Mouse (Mus musculus) MEL (cell line): ENCODE data around the gene Vgll4. TPM values are rescaled to one million over a fixed set of nuclear protein-coding genes. Genes with fewer than 3 reads are reported as not detected.

Experiments
- DNase-seq: peaks from one replicate; pipeline ENCODE4 v3.0.0; 2011; ENCODE audit warnings: low read depth, low spot score
- H3K27ac ChIP-seq: 2 replicates; pipeline ENCODE4 v1.5.1; 2012; ENCODE audit warnings: low read depth, mild to moderate bottlenecking, control low read depth, low read length, moderate library complexity; ENCODE audit not compliant: control insufficient read depth
- H3K27me3 ChIP-seq, 2 experiments: fragments of 150-350 bp in 1 of 2; sonication (generic) in 1 of 2; 2 replicates each; pipeline ENCODE4 v1.6.1; 2012; ENCODE audit warnings: low read length in 2 of 2, mild to moderate bottlenecking in 2 of 2, improper control_type of control experiment in 1 of 2, moderate library complexity in 1 of 2; ENCODE audit not compliant: insufficient read depth in 2 of 2, control insufficient read depth in 1 of 2
- H3K36me3 ChIP-seq, 2 experiments: 2 replicates each; pipeline ENCODE4 v1.6.1; 2012 to 2014; ENCODE audit warnings: low read length in 2 of 2, improper control_type of control experiment in 1 of 2, inconsistent platforms in 1 of 2, mild to moderate bottlenecking in 1 of 2; ENCODE audit not compliant: insufficient read depth in 2 of 2, control insufficient read depth in 1 of 2
- H3K4me1 ChIP-seq, 2 experiments: fragments of 150-350 bp in 1 of 2; sonication (generic) in 1 of 2; 2 replicates each; pipeline ENCODE4 v1.6.1; 2012; ENCODE audit warnings: low read length in 2 of 2, improper control_type of control experiment in 1 of 2, mild to moderate bottlenecking in 1 of 2; ENCODE audit not compliant: insufficient read depth in 2 of 2, control insufficient read depth in 1 of 2
- H3K4me3 ChIP-seq, 2 experiments: fragments of 150-350 bp in 1 of 2; sonication (generic) in 1 of 2; 2 replicates each; pipeline ENCODE4 v1.5.1; 2012; ENCODE audit warnings: low read depth in 2 of 2, low read length in 2 of 2, mild to moderate bottlenecking in 2 of 2, moderate library complexity in 2 of 2, control low read depth in 1 of 2, improper control_type of control experiment in 1 of 2; ENCODE audit not compliant: control insufficient read depth in 1 of 2, insufficient read depth in 1 of 2
- H3K79me2 ChIP-seq: 2 replicates; pipeline ENCODE4 v1.6.1; 2012; ENCODE audit warnings: mild to moderate bottlenecking, low read length, moderate library complexity; ENCODE audit not compliant: control insufficient read depth, poor library complexity, insufficient read depth
- H3K9ac ChIP-seq: 2 replicates; pipeline ENCODE4 v1.6.1; 2012; ENCODE audit warnings: low read depth, mild to moderate bottlenecking, control low read depth, low read length, moderate library complexity; ENCODE audit not compliant: control insufficient read depth, poor library complexity, severe bottlenecking
- H3K9me3 ChIP-seq: fragments of 150-350 bp; sonication (generic); replicated peaks from 2 replicates; pipeline ENCODE4 v1.6.1; 2012; ENCODE audit warnings: mild to moderate bottlenecking, low read length, improper control_type of control experiment, moderate library complexity; ENCODE audit not compliant: insufficient read depth
- CHD1 ChIP-seq: IDR thresholded peaks from 2 replicates; pipeline ENCODE4 v1.6.1; 2012; ENCODE audit warnings: low read depth, mild to moderate bottlenecking, inconsistent platforms, low read length, improper control_type of control experiment
- ELF1 ChIP-seq: IDR thresholded peaks from 2 replicates; pipeline ENCODE4 v1.6.1; 2014; ENCODE audit warnings: low read depth, mild to moderate bottlenecking, inconsistent platforms, low read length, improper control_type of control experiment, moderate library complexity
- EP300 ChIP-seq, 2 experiments: IDR thresholded peaks; 2 replicates each; pipeline ENCODE4 v1.6.1; 2011; ENCODE audit warnings: improper control_type of control experiment in 2 of 2, low read length in 2 of 2, low read depth in 1 of 2, mild to moderate bottlenecking in 1 of 2
- ETS1 ChIP-seq: IDR thresholded peaks from 2 replicates; pipeline ENCODE4 v1.6.1; 2012; ENCODE audit warnings: low read depth, mild to moderate bottlenecking, inconsistent platforms, low read length, improper control_type of control experiment, moderate library complexity
- GABPA ChIP-seq: IDR thresholded peaks from 2 replicates; pipeline ENCODE4 v1.6.1; 2012; ENCODE audit warnings: low read depth, mild to moderate bottlenecking, inconsistent platforms, low read length, improper control_type of control experiment, moderate library complexity
- GATA1 ChIP-seq: IDR thresholded peaks from 2 replicates; pipeline ENCODE4 v1.6.1; 2011; ENCODE audit warnings: low read depth, low read length, improper control_type of control experiment
- JUND ChIP-seq: IDR thresholded peaks from 2 replicates; pipeline ENCODE4 v1.6.1; 2011; ENCODE audit warnings: low read depth, mild to moderate bottlenecking, improper control_type of control experiment, low read length
- KAT2A ChIP-seq: conservative IDR thresholded peaks from 2 replicates; pipeline ENCODE4 v1.6.1; 2012; ENCODE audit warnings: low read depth, low read length, improper control_type of control experiment, inconsistent platforms
- MAX ChIP-seq: IDR thresholded peaks from 2 replicates; pipeline ENCODE4 v1.6.1; 2011; ENCODE audit warnings: low read length, improper control_type of control experiment
- MAZ ChIP-seq: IDR thresholded peaks from 2 replicates; pipeline ENCODE4 v1.6.1; 2012; ENCODE audit warnings: low read depth, mild to moderate bottlenecking, inconsistent platforms, low read length, improper control_type of control experiment
- MEF2A ChIP-seq: IDR thresholded peaks from 2 replicates; pipeline ENCODE4 v1.6.1; 2014; ENCODE audit warnings: low read depth, mild to moderate bottlenecking, inconsistent platforms, low read length, improper control_type of control experiment; ENCODE audit not compliant: poor library complexity, insufficient replicate concordance, severe bottlenecking; ENCODE audit errors: extremely low read depth
- MXI1 ChIP-seq: IDR thresholded peaks from 2 replicates; pipeline ENCODE4 v1.6.1; 2011; ENCODE audit warnings: mild to moderate bottlenecking, low read depth, low read length, improper control_type of control experiment
- MYB ChIP-seq: IDR thresholded peaks from 2 replicates; pipeline ENCODE4 v1.6.1; 2011; ENCODE audit warnings: mild to moderate bottlenecking, low read depth, low read length, improper control_type of control experiment
- POLR2A ChIP-seq, 2 experiments: IDR thresholded peaks; 2 replicates each; pipeline ENCODE4 v1.6.1; 2011 to 2012; ENCODE audit warnings: low read length in 2 of 2, mild to moderate bottlenecking in 2 of 2, control low read depth in 1 of 2, improper control_type of control experiment in 1 of 2, low read depth in 1 of 2, moderate library complexity in 1 of 2; ENCODE audit not compliant: control insufficient read depth in 1 of 2, insufficient read depth in 1 of 2, poor library complexity in 1 of 2
- POLR2AphosphoS5 ChIP-seq: IDR thresholded peaks from 2 replicates; pipeline ENCODE4 v1.6.1; 2012; ENCODE audit warnings: low read depth, borderline replicate concordance, mild to moderate bottlenecking, inconsistent platforms, low read length, moderate library complexity, mixed read lengths
- RCOR1 ChIP-seq: IDR thresholded peaks from 2 replicates; pipeline ENCODE4 v1.6.1; 2012; ENCODE audit warnings: low read depth, mild to moderate bottlenecking, inconsistent platforms, low read length, improper control_type of control experiment
- TCF12 ChIP-seq: IDR thresholded peaks from 2 replicates; pipeline ENCODE4 v1.6.1; 2014; ENCODE audit warnings: low read depth, mild to moderate bottlenecking, inconsistent platforms, low read length, improper control_type of control experiment, moderate library complexity
- UBTF ChIP-seq: IDR thresholded peaks from 2 replicates; pipeline ENCODE4 v1.6.1; 2012; ENCODE audit warnings: low read depth, mild to moderate bottlenecking, inconsistent platforms, low read length, improper control_type of control experiment, moderate library complexity, borderline replicate concordance; ENCODE audit not compliant: insufficient read depth
- USF1 ChIP-seq: IDR thresholded peaks from 2 replicates; pipeline ENCODE4 v1.6.1; 2014; ENCODE audit warnings: low read depth, mild to moderate bottlenecking, inconsistent platforms, low read length, improper control_type of control experiment, moderate library complexity
- USF2 ChIP-seq, 2 experiments: IDR thresholded peaks; 2 replicates each; pipeline ENCODE4 v1.6.1; 2011 to 2012; ENCODE audit warnings: improper control_type of control experiment in 2 of 2, low read length in 2 of 2, borderline replicate concordance in 1 of 2, inconsistent platforms in 1 of 2, low read depth in 1 of 2, mild to moderate bottlenecking in 1 of 2; ENCODE audit not compliant: insufficient read depth in 1 of 2
- ZKSCAN1 ChIP-seq: IDR thresholded peaks from 2 replicates; pipeline ENCODE4 v1.6.1; 2012; ENCODE audit warnings: low read depth, mild to moderate bottlenecking, inconsistent platforms, low read length, improper control_type of control experiment, moderate library complexity
- ZMIZ1 ChIP-seq: IDR thresholded peaks from 2 replicates; pipeline ENCODE4 v1.6.1; 2012; ENCODE audit warnings: low read depth, mild to moderate bottlenecking, inconsistent platforms, low read length, improper control_type of control experiment, moderate library complexity
- polyA plus RNA-seq, 2 experiments: library from polyadenylated mRNA; stranded (reverse) in 1 of 2; unstranded in 1 of 2; fragments of >175 nt in 1 of 2; fragments of >200 nt in 1 of 2; gene quantifications; 2 replicates each; pipeline versions ENCODE4 v1.2.1 to v1.2.4; 2012; ENCODE audit warnings: low replicate concordance in 2 of 2, low read depth in 1 of 2; ENCODE audit not compliant: insufficient read length in 2 of 2, insufficient read depth in 1 of 2, missing spikeins in 1 of 2
- total RNA-seq: library from RNA; depleted of rRNA; stranded (reverse); fragments of 300-350 nt; gene quantifications from 2 replicates; pipeline ENCODE4 v1.2.3, GENCODE M21; 2012

Vgll4 gene
- total and polyA plus RNA-seq, 3 experiments = 18.1 to 21.5 TPM; not detected in 1

- TF ChIP-seq GABPA = no peak
- TF ChIP-seq JUND = no peak
- TF ChIP-seq USF1 = no peak
- no peak for TF ChIP-seq TCF12
- TF ChIP-seq RCOR1 = no peak
- no peak for TF ChIP-seq POLR2A (IDR thresholded peaks at IDR 0.05; ENCODE audit: control insufficient read depth in 1 of 2, insufficient read depth in 1 of 2, low read depth in 1 of 2, low read length in 2 of 2, poor library complexity in 1 of 2)
- TF ChIP-seq ZMIZ1 = no peak
- no peak for TF ChIP-seq POLR2AphosphoS5
- TF ChIP-seq UBTF = no peak
- TF ChIP-seq ZKSCAN1 = no peak
- Histone ChIP-seq H3K4me3 (no peak overlapping the region), H3K36me3 (no peaks in the 10 kb centered on the region; a peak in 1 of 4 replicates), H3K27me3 (no peaks in the 10 kb centered on the region), H3K9ac (no peak overlapping the region), H3K4me1 (no peaks in the 10 kb centered on the region), H3K79me2 (no peaks in the 10 kb centered on the region), H3K9me3 (no peaks in the 10 kb centered on the region), H3K27ac (no peak overlapping the region)
- no peak for DNase-seq
These were observed 32.9 kb downstream of the Vgll4 start for GRCm38 (mm10) chr6:114936941-114937313.

- Histone ChIP-seq H3K4me3 (no peak overlapping the region), H3K27ac (no peak overlapping the region), H3K79me2 (no peaks in the 10 kb centered on the region), H3K9me3 (no peaks in the 10 kb centered on the region), H3K9ac (no peak overlapping the region), H3K4me1 (no peaks in the 10 kb centered on the region)
- no peak for DNase-seq
- TF ChIP-seq ZKSCAN1 (no peak), MAX (no peak), UBTF (no peak), MXI1 (no peak), CHD1 (no peak), ETS1 (no peak), MEF2A (no peak), MYB (no peak), KAT2A (no peak), USF2 (IDR thresholded peaks at IDR 0.05; ENCODE audit: borderline replicate concordance in 1 of 2, insufficient read depth in 1 of 2, low read depth in 1 of 2, low read length in 2 of 2) (no peak), ZMIZ1 (no peak), MAZ (no peak), JUND (no peak), GATA1 (no peak), EP300 (IDR thresholded peaks at IDR 0.05; ENCODE audit: low read depth in 1 of 2, low read length in 2 of 2) (no peak), ELF1 (no peak), USF1 (no peak)
- TF ChIP-seq, all 39 proteins: peak for 0
- Histone ChIP-seq H3K36me3 (no peaks in the 10 kb centered on the region; a peak in 1 of 4 replicates), H3K27me3 (no peaks in the 10 kb centered on the region)
These were observed 33.4 kb downstream of the Vgll4 start for GRCm38 (mm10) chr6:114936297-114936940.
